Mouse (Mus musculus) lung, postnatal 0 days (tissue): Measurements from ENCODE around the gene Dcbld2. TPM values are rescaled to one million over a fixed set of nuclear protein-coding genes. Genes with fewer than 3 reads are reported as not detected.

ENCODE experiments used
- ATAC-seq: fragments of 200-750 bp; cut with Nextera tagmentation; 2 replicates; pipeline ENCODE4 v1.8.0; 2017; ENCODE audit warnings: moderate library complexity
- DNase-seq: peaks from one replicate; pipeline ENCODE4 v3.0.0-alpha.2; 2016; ENCODE audit warnings: low spot score
- H3K27ac ChIP-seq: fragments of 300-500 bp; sonication (generic); 2 replicates; pipeline ENCODE4 v1.5.1; 2014; ENCODE audit warnings: antibody characterized with exemption, mild to moderate bottlenecking, low read length, mixed read lengths
- H3K27me3 ChIP-seq: fragments of 300-500 bp; sonication (generic); replicated peaks from 2 replicates; pipeline ENCODE4 v1.6.1; 2014; ENCODE audit warnings: low read length, mixed read lengths; ENCODE audit not compliant: insufficient read depth
- H3K36me3 ChIP-seq: fragments of 300-500 bp; sonication (generic); 2 replicates; pipeline ENCODE4 v1.6.1; 2014; ENCODE audit warnings: low read length, mixed read lengths; ENCODE audit not compliant: insufficient read depth
- H3K4me1 ChIP-seq: fragments of 300-500 bp; sonication (generic); 2 replicates; pipeline ENCODE4 v1.6.1; 2014; ENCODE audit warnings: antibody characterized with exemption, low read depth, low read length, mixed read lengths; ENCODE audit not compliant: insufficient read depth
- H3K4me2 ChIP-seq: fragments of 300-500 bp; sonication (generic); replicated peaks from 2 replicates; pipeline ENCODE4 v1.6.1; 2014; ENCODE audit warnings: low read depth, mild to moderate bottlenecking, low read length, moderate library complexity, mixed read lengths
- H3K4me3 ChIP-seq: fragments of 300-500 bp; sonication (generic); 2 replicates; pipeline ENCODE4 v1.5.1; 2014; ENCODE audit warnings: low read depth, low read length
- H3K9ac ChIP-seq: fragments of 300-500 bp; sonication (generic); replicated peaks from 2 replicates; pipeline ENCODE4 v1.6.1; 2014; ENCODE audit warnings: low read depth, mild to moderate bottlenecking
- H3K9me3 ChIP-seq: fragments of 300-500 bp; sonication (generic); 2 replicates; pipeline ENCODE4 v1.6.1; 2016; ENCODE audit warnings: low read length, mixed read lengths
- CTCF ChIP-seq: IDR thresholded peaks from 2 replicates; pipeline ENCODE4 v1.5.1; 2016; ENCODE audit warnings: antibody characterized with exemption, mild to moderate bottlenecking
- EP300 ChIP-seq: IDR thresholded peaks from 2 replicates; pipeline ENCODE4 v1.6.1; 2016; ENCODE audit warnings: antibody characterized with exemption, mild to moderate bottlenecking, control low read depth
- WGBS: fragments of 180-500 bp; shearing (Covaris S2); extraction: QIAGEN DNeasy Blood & Tissue Kit; methylation state at CpG from one replicate; pipeline ENCODE4 v1.1.7; 2014; 5-methylcytosine and 5-hydroxymethylcytosine counted together
- polyA plus RNA-seq: library from polyadenylated mRNA; unstranded; fragments of >200 nt; fragmentation: Nextera tagmentation; extraction: Ambion mirVana; gene quantifications from 2 replicates; pipeline ENCODE4 v1.2.1, GENCODE M21; 2015

Gene Dcbld2
- polyA plus RNA-seq, 1 experiment from 2014 or later = 3.3 TPM

DNA sequence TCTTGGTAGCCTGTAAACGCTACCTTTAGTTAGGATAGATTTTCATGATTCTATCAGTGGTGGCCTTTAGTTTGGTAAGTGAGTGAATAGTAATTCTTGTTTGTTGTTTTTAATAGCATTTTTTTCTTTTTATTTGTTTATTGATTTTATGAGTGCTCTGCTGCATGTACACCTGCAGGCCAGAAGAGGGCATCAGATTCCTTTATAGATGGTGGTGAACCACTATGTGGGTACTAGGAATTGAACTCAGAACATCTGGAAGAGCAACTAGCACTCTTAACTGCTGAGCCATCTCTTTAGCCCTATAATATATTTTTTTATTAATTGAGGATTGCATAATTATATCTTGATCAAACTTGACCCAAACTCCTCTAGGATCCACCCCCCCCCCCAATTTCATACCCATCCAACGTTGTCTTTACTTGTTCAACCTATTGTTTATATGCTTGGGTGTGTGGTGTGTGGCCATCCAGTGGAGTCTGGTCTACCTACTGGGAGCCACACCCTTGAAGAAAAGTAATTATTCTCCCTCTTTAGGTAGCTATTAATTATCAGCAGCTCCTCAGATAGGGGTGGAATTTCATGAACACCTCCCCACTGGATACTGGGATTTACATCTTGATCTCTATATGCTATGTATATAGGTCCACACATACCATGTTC lies 53.7 kb downstream of the Dcbld2 start:
- Histone ChIP-seq H3K9ac (no peak overlapping the region), H3K4me2 (no peak overlapping the region), H3K4me3 (no peak overlapping the region), H3K36me3 (no peaks in the 10 kb centered on the region; the same call in 1 of the 2 replicates), H3K27me3 (no peaks in the 10 kb centered on the region), H3K4me1 (no peaks in the 10 kb centered on the region), H3K9me3 (no peaks in the 10 kb centered on the region), H3K27ac (no peak overlapping the region)
- ATAC-seq (no peak), DNase-seq (peak; percentile 33)
- no peak for TF ChIP-seq EP300
- TF ChIP-seq CTCF = peak; percentile 65
- 80% methylated on average over 2 of the region's 2 CpGs for WGBS

DNA sequence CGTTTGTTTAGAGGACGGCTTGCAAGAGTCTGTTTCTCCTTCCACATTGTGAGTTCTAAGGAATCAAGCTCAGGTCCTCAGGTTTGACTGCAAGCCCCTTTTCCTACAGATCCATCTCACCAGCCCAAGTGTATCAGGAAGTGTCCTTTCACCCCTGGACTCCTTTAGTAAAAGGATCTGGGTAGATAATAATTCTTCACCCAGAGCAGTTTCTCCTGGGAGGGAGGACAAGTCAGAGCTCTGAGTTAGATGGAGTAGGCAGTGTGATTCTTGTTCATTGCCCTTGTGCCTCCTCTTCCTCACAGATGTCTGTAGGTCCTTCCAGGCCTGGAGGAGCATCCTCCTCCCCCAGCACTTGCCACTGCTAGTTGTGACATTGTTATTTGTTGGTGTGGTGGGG lies 54.3 kb downstream of the Dcbld2 start:
- Histone ChIP-seq H3K4me2 (no peak overlapping the region), H3K4me1 (no peaks in the 10 kb centered on the region), H3K4me3 (no peak overlapping the region), H3K27ac (no peak overlapping the region), H3K9ac (no peak overlapping the region), H3K27me3 (no peaks in the 10 kb centered on the region), H3K36me3 (no peaks in the 10 kb centered on the region; the same call in 1 of the 2 replicates), H3K9me3 (no peaks in the 10 kb centered on the region)
- DNase-seq = no peak
- no peak for ATAC-seq
- WGBS = 91% methylated on average over 2 of the region's 2 CpGs
- TF ChIP-seq EP300 (no peak), CTCF (no peak)

DNA sequence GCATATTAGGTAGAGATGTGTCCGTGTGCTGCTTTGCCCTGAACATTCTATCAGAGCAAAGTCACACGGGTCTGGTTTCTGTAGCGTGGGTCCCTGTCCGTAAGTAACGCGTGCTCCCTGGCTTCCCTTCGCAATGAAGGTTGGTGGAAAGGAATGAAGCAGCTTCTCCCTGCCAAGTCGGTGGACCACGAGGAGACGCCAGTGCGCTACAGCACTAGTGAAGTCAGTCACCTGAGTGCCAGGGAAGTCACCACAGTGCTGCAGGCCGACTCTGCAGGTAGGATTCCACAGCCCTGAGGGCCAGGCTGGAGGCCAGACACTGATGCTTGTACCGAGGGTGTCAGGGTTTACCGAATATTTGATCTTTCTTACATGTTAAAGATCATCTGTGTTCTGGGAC lies 55.8 kb downstream of the Dcbld2 start:
- 90% methylated on average over 14 of the region's 14 CpGs for WGBS
- no peaks in the 10 kb centered on the region; the same call in 1 of the 2 replicates for H3K36me3 ChIP-seq

DNA sequence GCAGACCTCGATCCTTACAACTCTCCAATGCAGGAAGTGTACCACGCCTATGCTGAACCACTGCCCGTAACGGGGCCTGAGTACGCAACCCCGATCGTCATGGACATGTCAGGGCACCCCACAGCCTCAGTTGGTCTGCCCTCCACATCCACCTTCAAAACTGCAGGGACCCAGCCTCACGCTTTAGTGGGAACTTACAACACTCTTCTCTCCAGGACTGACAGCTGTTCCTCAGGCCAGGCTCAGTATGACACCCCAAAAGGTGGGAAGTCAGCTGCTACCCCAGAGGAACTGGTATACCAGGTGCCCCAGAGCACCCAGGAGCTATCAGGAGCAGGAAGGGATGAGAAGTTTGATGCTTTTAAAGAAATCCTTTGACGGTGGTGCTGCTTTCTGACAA lies 57.2 kb downstream of the Dcbld2 start:
- Histone ChIP-seq H3K4me1 (no peaks in the 10 kb centered on the region), H3K36me3 (no peaks in the 10 kb centered on the region; the same call in 1 of the 2 replicates), H3K4me2 (no peak overlapping the region), H3K9ac (no peak overlapping the region), H3K4me3 (no peak overlapping the region), H3K9me3 (no peaks in the 10 kb centered on the region), H3K27me3 (no peaks in the 10 kb centered on the region), H3K27ac (no peak overlapping the region)
- no peak for TF ChIP-seq EP300
- no peak for TF ChIP-seq CTCF
- ATAC-seq (no peak), DNase-seq (no peak)
- WGBS = 76% methylated on average over 9 of the region's 9 CpGs

More for the DNA sequence above, 55.8 kb downstream of the Dcbld2 start:
- ATAC-seq (no peak), DNase-seq (no peak)
- TF ChIP-seq EP300 (no peak), CTCF (no peak)
- Histone ChIP-seq H3K27me3 (no peaks in the 10 kb centered on the region), H3K4me3 (no peak overlapping the region), H3K4me1 (no peaks in the 10 kb centered on the region), H3K9me3 (no peaks in the 10 kb centered on the region), H3K27ac (no peak overlapping the region), H3K4me2 (no peak overlapping the region), H3K9ac (no peak overlapping the region)

DNA sequence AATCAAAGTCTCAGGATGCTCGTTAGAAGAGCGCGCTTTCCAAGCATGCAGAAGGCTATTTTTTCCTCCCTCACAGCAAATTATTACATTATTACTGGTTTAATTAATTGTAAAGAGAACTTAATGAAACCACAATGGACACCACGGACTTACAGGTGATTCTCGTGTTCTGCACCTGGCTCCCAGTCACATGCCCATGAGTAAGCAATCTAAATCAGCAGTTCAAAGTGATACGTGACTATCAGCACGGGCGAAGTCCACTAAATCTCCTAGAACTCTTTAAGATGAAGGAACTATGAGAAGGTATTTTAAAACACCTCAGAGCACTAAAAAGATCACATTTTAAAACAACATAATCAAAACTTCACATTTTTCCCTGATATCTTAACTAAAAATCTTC lies 61.8 kb downstream of the Dcbld2 start:
- peaks cover 14% of the 10 kb centered on the region; the same call in 1 of the 2 replicates for H3K36me3 ChIP-seq
- H3K27me3 ChIP-seq = no peaks in the 10 kb centered on the region
- no peaks in the 10 kb centered on the region for H3K4me1 ChIP-seq
- H3K9ac ChIP-seq = no peak overlapping the region
- H3K27ac ChIP-seq = no peak overlapping the region
- H3K4me2 ChIP-seq = no peak overlapping the region
- DNase-seq = no peak
- no peak for ATAC-seq
- H3K9me3 ChIP-seq = no peaks in the 10 kb centered on the region
- 91% methylated on average over 8 of the region's 8 CpGs for WGBS
- no peak for TF ChIP-seq EP300
- TF ChIP-seq CTCF = no peak
- H3K4me3 ChIP-seq = no peak overlapping the region

DNA sequence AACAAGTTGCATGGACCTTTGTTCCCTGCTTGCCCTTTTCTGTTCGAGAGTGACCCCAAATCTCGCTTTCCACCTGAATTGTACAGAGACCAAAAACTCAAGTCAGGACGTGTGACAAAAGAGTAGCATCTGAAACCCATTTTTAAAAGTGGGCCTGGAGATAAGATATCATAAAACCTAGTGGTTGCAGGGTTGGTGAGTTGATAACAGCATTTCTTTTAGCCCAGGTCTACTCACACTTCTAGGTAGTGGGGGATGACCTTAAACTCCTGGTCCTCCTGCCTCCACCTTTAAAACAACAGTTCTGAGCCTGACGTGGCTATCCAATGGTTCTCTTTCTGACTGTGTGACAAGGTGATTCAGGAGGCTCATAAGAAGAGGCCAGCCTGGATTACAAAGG lies 62.6 kb downstream of the Dcbld2 start:
- TF ChIP-seq EP300 (no peak), CTCF (no peak)
- ATAC-seq = no peak

More for the DNA sequence above, 62.6 kb downstream of the Dcbld2 start:
- Histone ChIP-seq H3K27me3 (no peaks in the 10 kb centered on the region), H3K4me1 (no peaks in the 10 kb centered on the region; the same call in 1 of the 2 replicates), H3K4me2 (no peak overlapping the region), H3K9ac (no peak overlapping the region), H3K4me3 (no peak overlapping the region), H3K27ac (no peak overlapping the region), H3K9me3 (no peaks in the 10 kb centered on the region), H3K36me3 (peaks cover 14% of the 10 kb centered on the region; the same call in 1 of the 2 replicates)
- DNase-seq = no peak
- WGBS = 74% methylated on average over 4 of the region's 4 CpGs
